Mouse (Mus musculus) right cerebral cortex, postnatal 4 days (tissue): Measurements from ENCODE around the gene Tenm2.

Source experiments
- DNase-seq: peaks from one replicate; pipeline ENCODE4 v3.0.0-alpha.2; 2022

Tenm2 gene

GRCm38 (mm10) chr11:36557316-36557715 is 678.4 kb downstream of the Tenm2 start:
- DNase-seq = no peak

- DNase-seq = no peak
Measured at GRCm38 (mm10) chr11:36553286-36553685, 682.5 kb downstream of the Tenm2 start.

GRCm38 (mm10) chr11:36550649-36551048 is 685.1 kb downstream of the Tenm2 start:
- DNase-seq = no peak

GRCm38 (mm10) chr11:36549398-36550139 is 686.2 kb downstream of the Tenm2 start:
- DNase-seq = no peak

DNA sequence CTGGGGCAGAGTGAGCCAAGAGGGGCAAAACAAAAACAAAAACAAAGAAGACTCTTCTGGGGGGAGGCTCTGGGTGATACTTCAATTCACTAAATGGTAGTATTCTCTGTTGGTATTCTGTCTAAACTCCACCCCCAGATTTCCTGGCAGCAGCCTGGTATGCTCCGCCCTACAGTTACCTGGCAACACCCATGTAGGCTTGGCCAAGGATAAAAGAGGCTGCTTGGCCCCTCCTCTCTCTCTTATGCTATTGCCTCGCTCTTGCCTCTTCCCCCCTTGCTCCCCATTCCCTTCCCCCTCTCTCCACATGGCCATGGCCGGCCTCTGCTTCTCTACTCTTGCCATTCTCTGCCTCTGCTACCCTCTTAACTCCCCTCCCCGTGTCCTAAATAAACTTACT is 687.6 kb downstream of the Tenm2 start:
- DNase-seq = no peak

DNA sequence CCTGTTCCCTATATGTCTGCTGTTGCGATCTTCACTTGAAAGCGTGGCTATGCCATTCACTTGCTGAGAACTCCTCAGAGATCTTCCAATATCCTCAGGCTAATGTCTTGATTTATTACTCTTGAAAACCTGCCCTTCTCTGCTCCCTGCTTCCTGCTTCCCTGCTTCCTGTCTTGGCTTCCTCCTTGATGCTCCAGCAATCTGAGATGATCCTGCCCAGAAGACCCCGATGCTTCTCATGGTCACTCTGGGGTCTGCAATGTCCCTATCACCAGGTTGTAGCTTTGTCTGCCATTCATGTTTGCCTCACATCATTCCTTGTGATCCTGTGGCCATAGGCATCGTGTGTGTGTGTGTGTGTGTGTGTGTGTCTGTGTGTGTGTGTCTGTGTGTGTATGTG is 697.6 kb downstream of the Tenm2 start:
- DNase-seq = no peak

GRCm38 (mm10) chr11:36537573-36538133 is 698.1 kb downstream of the Tenm2 start:
- DNase-seq = no peak

DNA sequence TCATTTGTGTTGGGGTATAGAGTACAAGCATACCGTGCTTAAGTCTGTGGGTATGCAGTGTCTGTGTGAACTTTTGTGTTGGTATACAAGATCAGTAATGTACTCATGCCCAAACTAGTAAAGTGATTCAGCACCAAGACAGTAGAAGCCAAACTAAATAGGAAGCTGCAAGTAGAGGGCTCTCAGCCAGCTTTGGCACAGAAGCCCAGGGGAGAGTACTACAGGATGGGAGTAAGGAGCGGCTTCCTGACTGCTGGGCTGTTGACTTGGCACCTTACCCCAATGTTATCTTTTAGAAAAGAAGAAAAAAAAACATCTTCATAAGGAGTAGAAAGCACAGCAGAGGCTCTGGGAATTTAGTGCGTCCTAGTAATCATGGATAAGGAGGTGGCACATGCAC is 700.2 kb downstream of the Tenm2 start:
- no peak for DNase-seq

DNA sequence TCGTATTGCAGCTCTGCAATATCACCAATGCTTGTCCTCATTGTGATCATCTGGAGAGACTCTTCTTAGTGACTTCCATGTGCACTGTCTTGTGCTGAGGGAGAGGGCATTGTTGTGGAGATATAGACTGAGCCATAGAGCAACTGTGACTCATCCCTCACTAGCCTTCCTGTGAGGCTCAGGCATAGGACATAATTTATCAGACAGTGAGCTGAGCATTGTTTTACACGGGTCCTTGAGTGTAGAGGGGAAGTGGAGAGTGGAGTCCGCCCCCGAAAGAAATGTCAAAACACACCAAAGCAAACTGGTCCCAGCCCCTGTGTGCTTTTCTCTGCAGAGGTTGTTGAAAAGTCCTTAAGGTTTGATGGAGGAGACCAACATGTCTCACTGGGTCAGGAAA is 704.1 kb downstream of the Tenm2 start:
- DNase-seq = no peak

DNA sequence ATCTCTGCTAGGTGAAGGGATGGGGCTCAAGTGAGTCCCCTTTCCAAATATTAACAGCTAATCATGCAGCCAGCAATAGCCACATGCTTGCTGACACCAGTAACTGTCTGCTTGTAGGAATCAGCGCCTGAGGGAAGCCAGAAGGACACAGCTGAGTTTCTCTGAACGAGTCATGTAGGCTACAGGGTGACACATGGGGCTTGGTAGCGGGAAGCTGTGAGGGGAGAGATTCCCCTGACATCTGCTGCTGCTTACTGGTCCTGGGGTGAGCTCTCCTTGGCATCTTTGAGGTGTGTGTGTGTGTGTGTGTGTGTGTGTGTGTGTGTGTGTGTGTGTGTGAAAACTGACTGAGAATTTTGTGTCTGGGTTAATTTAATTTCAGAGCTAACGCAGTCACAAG is 708.3 kb downstream of the Tenm2 start:
- no peak for DNase-seq

- peak; percentile 84 for DNase-seq
Measured at GRCm38 (mm10) chr11:36526381-36526780, 709.4 kb downstream of the Tenm2 start.

DNA sequence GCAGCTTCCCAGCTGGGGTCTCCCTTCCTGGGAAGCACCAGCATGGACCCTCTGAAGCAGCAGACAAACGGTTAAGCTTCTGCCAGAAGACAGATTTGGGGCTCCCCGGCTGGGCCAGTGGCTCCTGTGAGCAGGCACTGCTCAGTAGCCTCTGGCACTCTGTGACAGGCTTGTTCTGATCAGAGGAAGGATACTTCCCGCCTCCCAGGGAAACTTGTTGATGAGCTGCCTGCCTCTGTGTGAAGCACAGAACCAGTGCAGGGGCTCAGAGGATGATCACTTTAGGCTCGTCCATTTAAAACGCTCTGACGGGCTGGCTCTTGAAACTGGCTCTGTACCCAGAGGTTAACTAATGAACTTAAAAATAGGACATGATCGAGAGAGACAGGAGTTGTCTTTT is 723.3 kb downstream of the Tenm2 start:
- no peak for DNase-seq

GRCm38 (mm10) chr11:36508312-36508711 is 727.5 kb downstream of the Tenm2 start:
- no peak for DNase-seq

- DNase-seq = no peak
Measured at GRCm38 (mm10) chr11:36494898-36495548, 740.7 kb downstream of the Tenm2 start.

- DNase-seq = no peak
Measured at GRCm38 (mm10) chr11:36492274-36492673, 743.5 kb downstream of the Tenm2 start.

DNA sequence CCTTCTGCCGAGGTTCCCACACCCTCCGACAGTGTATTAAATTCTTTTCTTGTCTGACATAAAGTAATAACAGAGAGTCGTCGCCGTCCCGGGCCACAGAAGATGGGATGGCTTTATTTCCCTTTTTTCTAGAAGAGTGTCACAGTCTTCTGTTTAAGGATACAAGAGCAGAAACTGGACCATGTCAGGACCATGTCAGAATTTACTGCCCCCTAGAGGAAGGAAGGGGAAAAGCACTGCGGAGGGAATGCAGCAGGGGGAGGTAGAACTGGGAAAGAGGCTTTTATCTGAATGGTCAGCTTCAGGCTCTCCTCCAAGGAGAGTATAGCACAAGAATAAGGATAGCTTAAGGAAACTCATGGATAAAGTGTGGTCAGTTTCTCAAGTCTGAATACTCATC is 745.7 kb downstream of the Tenm2 start:
- no peak for DNase-seq

DNA sequence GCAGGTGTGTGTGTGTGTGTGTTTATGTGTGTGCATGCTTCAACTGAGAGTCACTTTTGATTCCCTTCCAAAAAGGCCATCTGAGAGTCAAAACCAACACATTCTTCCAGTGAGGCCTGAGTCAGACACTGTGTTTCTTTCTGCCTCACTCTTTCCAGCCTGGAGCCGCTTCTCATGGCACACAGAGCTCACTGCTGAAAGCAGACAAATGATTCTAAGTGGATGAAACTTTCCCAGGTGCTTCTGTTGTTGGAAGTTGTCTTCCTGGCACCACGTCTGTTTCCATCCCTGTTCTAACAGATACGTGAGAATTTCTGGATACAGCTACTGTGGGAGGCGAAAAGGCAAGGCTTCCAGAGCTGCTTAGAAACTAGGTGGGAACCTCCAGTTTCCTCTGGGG is 747.1 kb downstream of the Tenm2 start:
- DNase-seq = no peak

GRCm38 (mm10) chr11:36486092-36486491 is 749.7 kb downstream of the Tenm2 start:
- DNase-seq = no peak

- DNase-seq = no peak
Measured at GRCm38 (mm10) chr11:36484466-36485069, 751.2 kb downstream of the Tenm2 start.

DNA sequence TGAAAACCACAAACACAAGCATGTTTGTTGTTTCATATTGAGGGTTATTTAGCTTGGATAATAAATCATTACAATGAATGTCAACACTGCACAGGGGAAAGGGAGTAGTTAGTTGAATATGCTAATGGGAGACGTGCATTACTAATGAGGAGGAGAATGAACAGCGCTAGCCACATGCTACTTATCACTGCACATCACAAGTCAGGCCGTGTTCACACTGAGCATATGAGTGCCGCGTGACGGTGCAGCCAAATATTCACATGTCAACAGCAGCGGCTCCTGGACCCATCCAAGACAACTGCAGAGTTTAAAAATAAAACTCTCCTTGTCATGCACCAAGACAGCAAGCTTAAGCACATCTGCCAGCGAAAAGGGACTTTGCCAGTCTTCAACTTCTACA is 753.6 kb downstream of the Tenm2 start:
- DNase-seq = no peak

DNA sequence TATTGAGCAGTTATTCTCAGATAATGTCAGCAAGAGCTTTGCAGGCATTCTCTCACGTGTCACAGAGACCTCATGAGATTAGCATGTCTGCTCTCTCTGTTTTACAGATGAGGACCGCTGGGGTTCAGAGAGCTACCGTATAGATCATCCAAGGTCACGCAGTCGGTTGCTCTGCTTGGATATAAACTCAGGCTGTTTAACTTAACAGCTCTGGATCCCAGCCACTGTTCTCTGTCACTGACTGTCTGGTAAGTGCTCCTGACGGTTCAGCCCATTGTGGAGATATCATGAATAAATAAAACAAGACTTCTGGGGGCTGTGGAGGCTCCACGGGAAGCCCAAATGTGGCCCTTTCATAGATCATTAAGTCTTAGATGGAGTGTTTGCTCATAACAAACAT is 754.2 kb downstream of the Tenm2 start:
- no peak for DNase-seq

DNA sequence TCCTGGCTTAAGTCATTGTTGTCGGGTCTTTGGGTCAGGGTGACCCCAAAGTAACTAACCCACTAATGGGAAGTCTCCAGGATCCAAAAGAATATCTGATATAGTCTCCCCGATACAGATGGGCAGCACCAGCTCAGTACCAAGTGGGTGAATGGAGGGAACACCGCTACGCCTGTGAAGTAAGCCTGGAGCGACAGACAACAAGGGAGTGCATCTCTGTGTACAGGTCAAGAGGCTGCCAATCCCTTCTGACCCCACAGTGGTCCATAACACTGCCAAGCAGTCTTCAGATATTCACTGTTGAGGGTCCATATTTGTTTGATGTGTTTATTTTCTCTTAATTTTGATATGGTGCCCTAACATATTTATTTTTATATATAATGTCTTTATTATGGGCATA is 754.7 kb downstream of the Tenm2 start:
- DNase-seq = no peak

GRCm38 (mm10) chr11:36469811-36470551 is 765.8 kb downstream of the Tenm2 start:
- no peak for DNase-seq
